Mouse (Mus musculus): ENCODE measurements around the gene Arfip1.

- TF ChIP-seq CTCF (IDR thresholded peaks at IDR 0.05; ENCODE audit: control insufficient read depth, insufficient read depth, insufficient read length): no peak
- no peak for TF ChIP-seq MAX (IDR thresholded peaks at IDR 0.05)
- no peak for TF ChIP-seq MYOG (IDR thresholded peaks at IDR 0.05; ENCODE audit: control insufficient read depth, extremely low read depth, insufficient read length)
These were observed 101.3 kb downstream of the Arfip1 start for GRCm38 (mm10) chr3:84481104-84481503.

All from C2C12 (cell line).